Mouse (Mus musculus): ENCODE results near the gene Lrrn1.

DNA sequence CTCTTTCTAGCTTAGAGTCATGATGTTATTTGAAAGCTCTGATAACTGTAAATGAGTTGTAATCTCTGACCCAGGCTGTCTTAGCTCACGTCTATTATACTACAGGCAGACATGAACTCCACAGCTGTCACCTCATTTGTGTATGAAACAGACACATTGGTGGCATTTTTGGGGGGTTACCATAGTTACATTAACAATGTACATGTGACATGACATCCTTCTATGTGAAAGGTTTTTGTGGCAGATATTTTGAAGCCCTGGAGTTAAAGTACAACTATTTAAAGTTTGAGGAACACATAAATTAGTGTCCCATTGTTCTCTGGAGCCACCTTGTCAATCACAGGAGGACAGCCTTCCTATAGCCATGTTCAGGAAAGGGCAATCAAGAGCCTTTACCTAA, 5.0 kb downstream of the Lrrn1 start:
- no peak for TF ChIP-seq USF1 (IDR thresholded peaks at IDR 0.05; ENCODE audit: low read depth)
- TF ChIP-seq POLR2A (IDR thresholded peaks at IDR 0.05; ENCODE audit: insufficient read length, low read depth), result no peak
- TF ChIP-seq POLR2AphosphoS2 (IDR thresholded peaks at IDR 0.05; ENCODE audit: insufficient read length, low read depth), result no peak
- TF ChIP-seq TCF3 (IDR thresholded peaks at IDR 0.05; ENCODE audit: insufficient read length, low read depth), result no peak
- TF ChIP-seq TCF12 (IDR thresholded peaks at IDR 0.05; ENCODE audit: insufficient read depth, poor library complexity, severe bottlenecking), result no peak
